Mouse (Mus musculus): ENCODE data around the gene Zfand5.

Gene Zfand5

DNA sequence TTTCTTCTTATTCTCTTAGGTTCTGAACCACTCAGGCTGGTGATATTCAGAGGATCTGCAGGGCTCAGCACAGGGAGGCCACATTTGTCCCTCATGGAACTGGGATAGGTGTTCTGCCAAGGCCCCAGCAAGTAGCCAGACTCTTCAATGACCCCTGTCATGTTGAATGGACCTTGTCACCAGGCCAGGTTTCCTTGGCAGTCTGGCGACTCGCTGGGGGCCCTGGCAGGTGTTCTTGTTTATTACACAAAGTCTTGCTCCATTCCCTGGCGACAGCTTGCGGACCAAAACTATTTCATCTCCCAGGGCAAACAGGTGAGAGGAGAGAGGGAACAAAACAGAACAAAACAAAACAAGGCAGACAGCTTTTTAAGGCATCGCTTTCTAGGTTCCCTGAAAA, 57.7 kb downstream of the Zfand5 start:
- no peak for DNase-seq (ENCODE audit: low spot score in 2 of 2)

DNA sequence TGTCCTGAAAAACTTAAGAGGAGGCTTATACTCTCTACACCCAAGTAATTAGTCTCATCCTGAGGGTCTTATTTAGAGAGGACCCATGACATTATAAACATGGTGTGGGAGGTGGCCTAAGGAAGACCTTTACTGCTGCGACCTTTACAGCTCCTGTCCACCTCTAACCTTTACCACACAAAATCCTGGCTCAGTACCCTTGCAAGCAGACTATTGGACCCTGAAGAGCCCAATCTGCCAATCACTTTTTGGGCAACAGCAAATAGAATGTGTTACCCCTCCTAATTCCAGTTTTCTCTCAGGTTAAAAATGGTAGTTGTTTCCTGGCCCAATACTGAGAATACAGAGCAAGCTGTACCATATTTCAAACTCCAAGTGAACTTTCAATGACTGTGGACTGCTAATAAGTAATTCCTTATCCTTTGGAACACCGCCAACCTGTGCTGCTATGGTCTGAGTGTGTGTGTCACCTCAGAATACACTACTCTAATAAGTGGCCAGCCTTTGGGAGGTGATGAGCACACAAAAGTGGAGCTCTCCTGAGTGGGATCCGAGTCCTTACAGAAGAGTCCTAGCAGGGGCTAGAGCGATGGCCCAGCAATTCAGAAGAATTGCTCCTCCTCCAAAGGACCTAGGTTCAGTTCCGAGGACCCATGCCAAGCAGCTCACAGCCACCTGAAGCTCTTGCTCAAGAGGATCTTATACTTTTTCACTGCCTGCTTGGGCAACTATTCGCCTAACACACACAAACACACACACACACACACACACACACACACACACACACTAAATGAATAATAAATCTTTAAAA, 58.4 kb downstream of the Zfand5 start:
- no peak for DNase-seq (ENCODE audit: low spot score in 2 of 2)

GRCm38 (mm10) chr19:21331621-21332155, 59.6 kb downstream of the Zfand5 start:
- no peak for DNase-seq (ENCODE audit: low spot score in 2 of 2)

Data from natural killer cell, adult 2 months (primary cell).